Mouse (Mus musculus): ENCODE results near the gene Rnf182.
A peak's percentile ranks its signal among the peaks of the same experiment; 100 is the strongest.

Rnf182 gene

GRCm38 (mm10) chr13:43615577-43616254, at the start of gene Rnf182:
Gene Rnf182 (plus strand): TSS chr13:43615710.
- H3K9me3 ChIP-seq (ENCODE audit: low read length): no peaks in the 10 kb centered on the region
- peaks cover 18% of the 10 kb centered on the region for H3K27me3 ChIP-seq (ENCODE audit: insufficient read depth, low read length)
- no peaks in the 10 kb centered on the region for H3K36me3 ChIP-seq (ENCODE audit: insufficient read depth, low read length)
- H3K4me3 ChIP-seq (replicated peaks; ENCODE audit: low read length): peak within 1 kb of the TSS; percentile 87
- H3K4me1 ChIP-seq (replicated peaks; ENCODE audit: low read depth, low read length): peaks cover 33% of the 10 kb centered on the region
- TF ChIP-seq POU5F1 (IDR thresholded peaks at IDR 0.05; ENCODE audit: borderline replicate concordance, low read length) (no peak), NANOG (IDR thresholded peaks at IDR 0.05; ENCODE audit: borderline replicate concordance, low read length) (no peak), CTCF (conservative IDR thresholded peaks at IDR 0.05; ENCODE audit: low read length) (no peak)

DNA sequence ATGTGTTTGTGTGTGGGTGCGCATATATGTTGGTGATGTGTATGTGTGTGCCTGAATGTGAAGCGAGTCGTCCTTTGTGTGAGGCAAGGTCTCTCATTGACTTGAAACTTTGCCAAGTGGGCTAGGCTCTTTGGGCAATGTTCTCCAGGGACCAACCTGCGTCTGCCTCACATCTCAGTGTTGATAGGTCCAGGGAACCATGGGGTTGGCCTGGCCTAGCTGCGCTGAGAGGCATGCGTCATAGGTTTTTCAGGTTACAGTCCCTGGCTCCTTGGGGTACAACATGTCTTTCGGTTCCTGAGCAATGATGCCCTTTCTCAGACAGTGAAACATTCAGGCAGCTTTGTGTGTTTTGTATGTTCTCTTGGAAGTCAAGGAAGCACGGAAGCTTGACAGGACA, 49.3 kb upstream of the Rnf182 start:
- TF ChIP-seq CTCF (conservative IDR thresholded peaks at IDR 0.05; ENCODE audit: low read length): no peak
- no peak for TF ChIP-seq POU5F1 (IDR thresholded peaks at IDR 0.05; ENCODE audit: borderline replicate concordance, low read length)
- TF ChIP-seq NANOG (IDR thresholded peaks at IDR 0.05; ENCODE audit: borderline replicate concordance, low read length): no peak
- no peak overlapping the region for H3K4me3 ChIP-seq (replicated peaks; ENCODE audit: low read length)
- peaks cover 31% of the 10 kb centered on the region for H3K4me1 ChIP-seq (replicated peaks; ENCODE audit: low read depth, low read length)
- H3K9me3 ChIP-seq (ENCODE audit: low read length): no peaks in the 10 kb centered on the region
- H3K27me3 ChIP-seq (ENCODE audit: insufficient read depth, low read length): no peaks in the 10 kb centered on the region; the same call in 1 of the 2 replicates
- H3K36me3 ChIP-seq (ENCODE audit: insufficient read depth, low read length): no peaks in the 10 kb centered on the region

- Histone ChIP-seq H3K27me3 (ENCODE audit: insufficient read depth, low read length) (no peaks in the 10 kb centered on the region; the same call in 1 of the 2 replicates), H3K4me3 (replicated peaks; ENCODE audit: low read length) (no peak overlapping the region), H3K4me1 (replicated peaks; ENCODE audit: low read depth, low read length) (peaks cover 19% of the 10 kb centered on the region), H3K36me3 (ENCODE audit: insufficient read depth, low read length) (no peaks in the 10 kb centered on the region), H3K9me3 (ENCODE audit: low read length) (no peaks in the 10 kb centered on the region)
- TF ChIP-seq CTCF (conservative IDR thresholded peaks at IDR 0.05; ENCODE audit: low read length) (no peak), POU5F1 (IDR thresholded peaks at IDR 0.05; ENCODE audit: borderline replicate concordance, low read length) (no peak), NANOG (IDR thresholded peaks at IDR 0.05; ENCODE audit: borderline replicate concordance, low read length) (no peak)
Measured at GRCm38 (mm10) chr13:43567141-43567891, 48.2 kb upstream of the Rnf182 start.

GRCm38 (mm10) chr13:43573979-43574378, 41.5 kb upstream of the Rnf182 start:
- no peaks in the 10 kb centered on the region for H3K36me3 ChIP-seq (ENCODE audit: insufficient read depth, low read length)
- H3K4me1 ChIP-seq (replicated peaks; ENCODE audit: low read depth, low read length): peaks cover 1% of the 10 kb centered on the region; the same call in 1 of the 2 replicates
- no peaks in the 10 kb centered on the region for H3K9me3 ChIP-seq (ENCODE audit: low read length)
- H3K27me3 ChIP-seq (ENCODE audit: insufficient read depth, low read length): no peaks in the 10 kb centered on the region; the same call in 1 of the 2 replicates
- TF ChIP-seq POU5F1 (IDR thresholded peaks at IDR 0.05; ENCODE audit: borderline replicate concordance, low read length) (no peak), CTCF (conservative IDR thresholded peaks at IDR 0.05; ENCODE audit: low read length) (no peak), NANOG (IDR thresholded peaks at IDR 0.05; ENCODE audit: borderline replicate concordance, low read length) (no peak)
- no peak overlapping the region for H3K4me3 ChIP-seq (replicated peaks; ENCODE audit: low read length)

- Histone ChIP-seq H3K9me3 (ENCODE audit: low read length) (no peaks in the 10 kb centered on the region), H3K4me3 (replicated peaks; ENCODE audit: low read length) (no peak overlapping the region), H3K27me3 (ENCODE audit: insufficient read depth, low read length) (no peaks in the 10 kb centered on the region; the same call in 1 of the 2 replicates), H3K36me3 (ENCODE audit: insufficient read depth, low read length) (no peaks in the 10 kb centered on the region), H3K4me1 (replicated peaks; ENCODE audit: low read depth, low read length) (peaks cover 12% of the 10 kb centered on the region)
- TF ChIP-seq CTCF (conservative IDR thresholded peaks at IDR 0.05; ENCODE audit: low read length) (no peak), NANOG (IDR thresholded peaks at IDR 0.05; ENCODE audit: borderline replicate concordance, low read length) (no peak), POU5F1 (IDR thresholded peaks at IDR 0.05; ENCODE audit: borderline replicate concordance, low read length) (no peak)
Measured at GRCm38 (mm10) chr13:43575431-43575830, 40.1 kb upstream of the Rnf182 start.

DNA sequence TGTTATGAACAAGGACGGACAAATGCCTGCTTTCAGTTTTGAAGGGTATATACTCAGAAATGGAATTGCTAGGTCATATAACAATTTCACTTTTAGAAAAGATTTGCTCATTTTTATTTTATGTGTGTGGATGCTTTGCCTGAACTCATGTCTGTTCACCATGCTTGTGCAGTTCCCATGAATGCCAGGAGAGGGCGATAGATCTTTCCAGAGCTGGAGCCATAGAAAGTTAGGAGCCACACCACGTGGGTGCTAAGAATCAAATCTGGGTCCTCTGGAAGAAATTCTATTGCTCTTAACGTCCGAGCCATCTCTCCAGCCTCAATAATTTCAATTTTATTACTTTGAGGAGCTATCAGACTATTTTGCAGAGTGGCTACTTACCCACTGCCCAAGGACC, 38.3 kb upstream of the Rnf182 start:
- TF ChIP-seq POU5F1 (IDR thresholded peaks at IDR 0.05; ENCODE audit: borderline replicate concordance, low read length) (no peak), NANOG (IDR thresholded peaks at IDR 0.05; ENCODE audit: borderline replicate concordance, low read length) (no peak), CTCF (conservative IDR thresholded peaks at IDR 0.05; ENCODE audit: low read length) (peak; percentile 94)
- no peaks in the 10 kb centered on the region for H3K9me3 ChIP-seq (ENCODE audit: low read length)
- H3K27me3 ChIP-seq (ENCODE audit: insufficient read depth, low read length): no peaks in the 10 kb centered on the region
- H3K4me3 ChIP-seq (replicated peaks; ENCODE audit: low read length): no peak overlapping the region
- H3K4me1 ChIP-seq (replicated peaks; ENCODE audit: low read depth, low read length): peaks cover 12% of the 10 kb centered on the region
- H3K36me3 ChIP-seq (ENCODE audit: insufficient read depth, low read length): no peaks in the 10 kb centered on the region

DNA sequence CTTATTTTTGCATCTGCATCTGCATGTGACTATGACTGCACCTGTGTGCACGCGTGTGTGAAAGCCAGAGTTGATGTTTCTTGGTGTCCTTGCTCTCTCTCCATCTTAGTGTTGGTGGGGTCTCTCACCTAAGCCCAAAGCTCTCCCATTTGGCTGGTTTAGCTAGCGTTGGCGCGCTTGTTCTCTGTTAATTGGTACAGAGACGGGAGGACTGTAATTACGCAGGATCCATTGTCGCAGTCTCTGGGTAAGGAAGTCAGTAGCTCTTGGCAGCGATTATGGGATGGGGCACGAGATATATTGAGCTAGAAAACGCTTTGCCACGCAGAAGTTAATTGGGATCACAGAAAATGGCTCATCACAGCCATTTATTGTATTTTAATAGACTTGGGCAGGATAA, 37.7 kb upstream of the Rnf182 start:
- Histone ChIP-seq H3K27me3 (ENCODE audit: insufficient read depth, low read length) (no peaks in the 10 kb centered on the region), H3K9me3 (ENCODE audit: low read length) (no peaks in the 10 kb centered on the region), H3K4me1 (replicated peaks; ENCODE audit: low read depth, low read length) (peaks cover 12% of the 10 kb centered on the region), H3K36me3 (ENCODE audit: insufficient read depth, low read length) (no peaks in the 10 kb centered on the region), H3K4me3 (replicated peaks; ENCODE audit: low read length) (no peak overlapping the region)
- TF ChIP-seq NANOG (IDR thresholded peaks at IDR 0.05; ENCODE audit: borderline replicate concordance, low read length) (no peak), CTCF (conservative IDR thresholded peaks at IDR 0.05; ENCODE audit: low read length) (no peak), POU5F1 (IDR thresholded peaks at IDR 0.05; ENCODE audit: borderline replicate concordance, low read length) (no peak)

DNA sequence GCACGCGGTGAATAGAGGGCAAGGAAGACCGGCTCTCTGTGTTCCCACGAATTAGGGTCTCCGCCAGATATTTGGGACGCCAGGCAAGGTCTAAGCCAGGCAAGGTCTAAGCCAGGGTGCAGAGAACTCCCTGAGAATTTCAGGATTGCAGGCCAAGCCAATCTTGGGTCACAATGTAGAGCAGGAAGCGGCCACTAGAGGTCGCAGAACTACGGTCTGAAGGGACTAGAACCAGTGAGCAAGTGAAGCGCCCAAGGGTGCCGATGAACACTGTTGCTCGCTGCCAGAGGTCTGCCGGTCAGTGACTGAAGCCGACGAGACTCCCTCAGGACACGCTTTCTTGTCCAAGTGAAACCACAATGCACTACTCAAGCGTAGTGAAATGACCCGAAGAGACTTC, 35.8 kb upstream of the Rnf182 start:
- H3K4me3 ChIP-seq (replicated peaks; ENCODE audit: low read length): no peak overlapping the region; the same call in 1 of the 2 replicates
- no peaks in the 10 kb centered on the region for H3K27me3 ChIP-seq (ENCODE audit: insufficient read depth, low read length)
- no peaks in the 10 kb centered on the region for H3K36me3 ChIP-seq (ENCODE audit: insufficient read depth, low read length)
- peaks cover 30% of the 10 kb centered on the region for H3K4me1 ChIP-seq (replicated peaks; ENCODE audit: low read depth, low read length)
- TF ChIP-seq POU5F1 (IDR thresholded peaks at IDR 0.05; ENCODE audit: borderline replicate concordance, low read length) (no peak), CTCF (conservative IDR thresholded peaks at IDR 0.05; ENCODE audit: low read length) (peak; percentile 83), NANOG (IDR thresholded peaks at IDR 0.05; ENCODE audit: borderline replicate concordance, low read length) (no peak)
- no peaks in the 10 kb centered on the region for H3K9me3 ChIP-seq (ENCODE audit: low read length)

All from E14TG2a.4 (cell line).